Mouse (Mus musculus): ENCODE data around the gene Spx. TPM values are rescaled to one million over a fixed set of nuclear protein-coding genes. Genes with fewer than 3 reads are reported as not detected.

Spx gene
- total RNA-seq (2021), result under 1 TPM; 0.20 to 0.36 TPM
- long read RNA-seq, experiment 1, result 0 reads
- long read RNA-seq, experiment 2, result 0 reads

DNA sequence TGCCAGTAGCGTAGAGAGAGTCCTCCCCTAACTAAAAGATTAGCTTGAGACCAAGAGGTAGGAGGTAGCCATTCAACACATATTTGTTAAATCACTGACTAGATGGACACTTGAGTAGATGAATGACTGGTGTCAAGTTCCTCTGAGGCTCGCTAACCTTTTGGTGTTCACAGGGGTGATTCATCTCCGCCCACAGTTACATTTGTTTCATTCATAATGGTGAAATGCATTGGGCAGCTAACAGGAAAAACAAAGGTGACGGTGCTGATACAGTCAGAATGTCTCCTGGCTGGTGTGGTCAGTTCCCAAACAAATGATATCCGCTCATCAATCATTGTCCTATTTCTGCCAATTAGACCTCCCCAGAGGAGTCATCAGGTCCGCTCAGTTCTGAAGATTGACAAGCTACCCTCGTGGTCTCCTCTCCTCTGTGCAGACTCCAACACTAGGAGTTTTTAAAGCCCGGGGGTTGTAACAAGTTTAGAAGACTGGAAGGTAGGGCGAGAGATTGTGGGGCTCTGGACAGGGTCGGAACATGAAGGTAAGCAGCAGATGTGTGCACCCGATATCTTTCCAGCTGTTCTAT, at the start of gene Spx:
TSS of gene Spx (plus strand) at position 536 of the 586 bp plus-strand sequence.
- DNase-seq (ENCODE audit: low spot score in 2 of 2), result no peak

DNA sequence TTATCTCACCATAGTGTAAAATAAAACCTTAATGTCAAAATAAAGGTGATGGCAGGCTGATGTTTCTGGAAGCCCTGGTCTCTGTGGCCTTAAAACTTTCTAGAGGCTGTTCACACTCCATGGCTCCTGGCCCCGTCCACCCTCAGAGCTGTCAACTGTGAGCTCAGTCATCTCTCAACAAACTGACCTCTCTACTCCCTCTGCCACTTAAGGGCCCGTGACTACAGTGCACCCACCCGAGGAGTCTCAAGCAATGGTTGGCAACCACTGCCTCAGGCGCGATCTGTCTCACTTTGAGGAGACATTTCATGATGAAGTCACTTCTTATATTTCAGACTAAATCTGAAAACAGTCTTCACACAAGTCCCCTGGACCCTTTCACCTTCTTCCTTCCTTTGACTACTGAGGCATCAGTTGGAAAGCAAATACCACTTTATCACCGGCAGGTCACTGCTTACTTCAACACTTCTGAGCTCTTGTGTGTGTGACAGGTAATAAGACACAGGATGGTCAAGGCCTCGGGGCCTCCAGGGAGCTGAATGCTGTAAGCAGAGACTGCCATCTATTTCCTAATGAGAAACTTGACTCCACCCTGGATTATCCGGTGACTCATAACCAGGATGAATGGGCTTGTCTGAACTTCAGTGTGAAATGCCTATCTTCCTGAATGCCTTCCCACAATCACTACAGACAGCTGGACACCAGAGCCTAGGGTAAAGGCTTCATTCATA, 47.3 kb upstream of the Spx start:
- no peak for DNase-seq (ENCODE audit: low spot score in 2 of 2)

DNA sequence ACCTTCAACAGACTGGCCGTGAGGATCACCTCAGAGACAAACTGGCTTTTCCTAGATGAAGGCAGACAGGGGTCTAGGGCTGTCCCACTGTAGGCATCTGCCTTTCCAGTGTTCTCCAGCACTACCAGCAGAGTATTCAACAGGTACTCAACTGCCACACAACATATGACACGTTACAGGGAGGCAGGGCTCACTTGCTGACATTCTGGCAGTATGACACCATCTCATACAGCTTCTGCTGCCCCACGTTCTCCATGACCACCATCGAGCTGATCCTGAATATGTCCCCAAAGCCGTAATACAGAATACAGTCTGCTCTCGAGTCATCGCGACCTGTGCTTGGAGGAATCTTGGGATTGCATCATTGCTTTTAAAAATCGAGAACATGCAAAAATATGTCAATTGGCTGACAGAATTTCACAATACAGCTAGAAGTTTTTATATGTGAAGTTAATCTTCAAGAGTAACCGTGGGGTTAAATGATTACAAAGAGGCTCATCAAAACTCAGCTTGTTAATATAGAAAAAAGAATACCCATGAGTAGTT, 46.7 kb upstream of the Spx start:
- DNase-seq (ENCODE audit: low spot score in 2 of 2), result no peak

DNA sequence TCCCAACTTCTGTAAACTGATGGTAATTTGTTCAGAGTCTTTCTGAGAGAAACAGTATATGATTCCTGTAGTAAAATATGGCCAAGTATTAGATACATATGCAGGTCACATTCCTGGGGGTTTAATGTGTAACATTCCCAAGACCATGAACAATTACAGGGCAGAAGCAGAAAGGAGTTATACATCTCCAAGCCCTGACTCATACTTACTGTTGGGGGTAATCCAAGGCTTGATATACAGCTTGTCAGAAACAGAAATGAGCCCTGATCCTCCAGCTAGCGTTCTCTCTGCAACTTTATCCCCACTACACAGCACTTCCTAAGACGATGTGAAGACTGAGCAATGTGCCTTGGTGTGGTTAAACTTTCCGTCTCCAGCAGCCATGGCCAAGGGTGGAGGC, 45.7 kb upstream of the Spx start:
- DNase-seq (ENCODE audit: low spot score in 2 of 2), result no peak

DNA sequence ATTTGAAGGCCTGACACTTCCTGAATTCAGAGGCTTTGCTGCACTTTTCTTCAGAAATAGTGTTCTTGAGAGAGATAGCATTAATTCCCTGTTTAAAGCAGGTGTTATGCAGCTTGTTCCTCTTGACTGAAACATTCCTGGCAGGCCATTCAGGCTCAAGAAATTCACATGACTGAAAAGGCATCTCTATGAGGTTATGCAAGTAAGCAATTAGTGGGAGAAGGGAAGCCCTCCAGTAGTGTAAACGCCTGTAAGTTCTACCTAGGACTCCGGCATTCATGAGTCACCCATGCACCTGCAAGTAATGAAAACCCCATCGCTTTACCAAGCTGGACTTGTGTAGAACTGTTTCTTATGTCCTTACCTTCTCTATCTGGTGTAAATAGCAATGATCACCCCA, 43.7 kb upstream of the Spx start:
- DNase-seq (ENCODE audit: low spot score in 2 of 2), result no peak

DNA sequence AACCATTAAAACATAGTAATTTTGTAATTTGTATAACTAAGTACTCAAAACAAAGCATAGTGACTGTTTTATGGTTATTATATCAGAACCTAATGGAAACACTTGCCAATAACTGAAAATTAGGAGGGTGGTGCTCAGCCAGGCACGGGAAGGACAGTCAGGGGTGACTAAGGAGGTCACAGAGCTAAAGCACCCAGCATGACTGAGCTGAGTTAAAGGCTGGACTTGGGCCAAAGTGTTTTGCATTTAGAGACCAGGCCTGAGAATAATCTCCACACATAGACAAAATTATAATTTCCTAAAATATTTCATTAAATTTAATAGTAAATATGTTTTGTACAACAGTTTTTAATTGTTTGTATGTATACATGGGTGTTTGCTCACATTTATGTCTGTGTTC, 36.2 kb upstream of the Spx start:
- DNase-seq (ENCODE audit: low spot score in 2 of 2), result no peak

DNA sequence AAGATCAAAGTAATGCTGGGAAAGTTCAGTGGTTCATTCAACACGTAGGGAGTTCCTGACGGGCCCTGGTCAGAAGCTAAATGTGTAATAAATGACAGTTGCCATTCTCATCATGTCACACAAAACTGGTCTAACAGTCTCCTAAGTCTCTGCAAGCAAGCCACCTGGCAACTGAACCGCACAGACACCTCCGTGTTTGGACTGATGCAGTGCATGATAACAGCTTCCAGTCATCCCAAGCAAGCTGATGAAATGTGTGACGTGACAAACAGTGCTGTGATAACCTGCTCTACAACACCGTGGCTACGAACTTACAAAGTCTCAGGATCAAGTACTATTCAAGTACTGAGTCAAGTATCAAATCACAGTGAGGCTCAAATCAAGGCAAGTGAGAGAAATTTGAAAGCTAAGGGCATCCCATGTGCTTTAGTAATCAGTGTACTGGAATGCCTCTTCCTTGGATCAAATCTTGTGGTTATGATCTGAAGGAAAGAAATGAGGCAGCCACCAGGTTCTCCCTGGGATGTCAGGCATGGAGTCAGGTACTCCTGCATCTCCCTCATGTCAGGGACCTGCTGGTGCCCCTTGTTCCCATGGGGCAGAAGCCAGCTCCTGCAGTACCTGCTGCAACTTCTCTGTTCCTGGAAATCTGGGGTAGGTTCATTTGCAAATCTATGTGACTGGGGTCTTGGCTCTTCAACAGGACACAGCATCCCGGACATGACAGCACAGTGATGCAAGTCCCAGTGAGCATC, 34.5 kb upstream of the Spx start:
- DNase-seq (ENCODE audit: low spot score in 2 of 2), result no peak

DNA sequence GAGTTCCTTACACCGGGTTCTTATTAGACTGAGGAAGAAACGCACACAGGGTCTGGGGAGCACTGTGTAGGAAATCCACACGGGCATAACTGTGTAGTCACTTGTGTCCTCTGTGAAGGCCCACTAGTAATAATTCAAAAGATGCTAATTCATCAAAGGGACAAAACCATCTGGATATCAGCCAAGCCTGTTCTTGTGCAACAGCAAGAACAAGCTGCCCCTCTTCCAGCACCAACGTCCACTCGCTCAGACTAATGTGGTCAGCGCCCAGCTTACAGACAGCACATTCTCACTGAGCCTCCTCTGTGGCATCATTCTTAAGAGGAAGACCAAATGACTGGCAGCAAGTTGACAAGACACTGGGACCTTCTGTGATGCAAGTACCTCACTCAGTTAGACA, 33.3 kb upstream of the Spx start:
- DNase-seq (ENCODE audit: low spot score in 2 of 2), result no peak

DNA sequence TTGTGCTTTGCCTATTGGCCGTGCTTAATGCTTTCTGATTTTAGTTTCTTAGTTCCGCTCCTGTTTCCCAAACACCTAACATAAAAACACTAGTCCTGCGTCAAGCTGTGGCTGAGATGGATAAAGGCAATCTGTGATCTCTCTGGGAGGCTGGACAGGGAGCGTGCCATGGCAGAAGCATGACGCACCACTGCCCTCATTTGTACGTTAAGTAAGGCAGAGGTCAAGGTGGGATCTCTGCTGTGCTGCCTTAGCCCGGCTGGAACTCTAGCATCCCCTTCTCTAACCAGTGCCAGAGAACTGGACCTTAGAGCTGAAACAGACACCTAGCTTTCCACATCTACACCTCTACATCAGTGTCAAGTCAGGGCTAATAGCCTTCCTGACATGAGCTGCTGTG, 31.6 kb upstream of the Spx start:
- no peak for DNase-seq (ENCODE audit: low spot score in 2 of 2)

DNA sequence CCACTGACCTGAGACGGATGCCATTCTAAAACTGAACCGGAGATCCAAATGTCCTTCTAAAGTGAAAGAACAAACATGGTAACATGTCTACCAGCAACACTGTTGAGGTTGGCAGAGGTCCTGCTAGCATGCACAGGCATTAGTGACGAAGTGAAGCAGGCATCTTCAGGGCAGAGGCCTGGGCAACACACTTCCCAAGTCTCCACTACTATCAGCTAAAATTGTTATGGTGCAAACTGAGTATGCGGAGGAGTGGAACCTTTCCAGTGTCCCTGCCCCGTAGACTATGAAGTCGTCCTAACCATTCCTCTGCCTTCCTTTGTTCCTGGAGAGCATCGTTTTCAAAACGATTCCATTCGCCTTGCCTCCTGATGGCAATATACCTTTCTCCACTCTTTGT, 28.7 kb upstream of the Spx start:
- DNase-seq (ENCODE audit: low spot score in 2 of 2), result no peak

DNA sequence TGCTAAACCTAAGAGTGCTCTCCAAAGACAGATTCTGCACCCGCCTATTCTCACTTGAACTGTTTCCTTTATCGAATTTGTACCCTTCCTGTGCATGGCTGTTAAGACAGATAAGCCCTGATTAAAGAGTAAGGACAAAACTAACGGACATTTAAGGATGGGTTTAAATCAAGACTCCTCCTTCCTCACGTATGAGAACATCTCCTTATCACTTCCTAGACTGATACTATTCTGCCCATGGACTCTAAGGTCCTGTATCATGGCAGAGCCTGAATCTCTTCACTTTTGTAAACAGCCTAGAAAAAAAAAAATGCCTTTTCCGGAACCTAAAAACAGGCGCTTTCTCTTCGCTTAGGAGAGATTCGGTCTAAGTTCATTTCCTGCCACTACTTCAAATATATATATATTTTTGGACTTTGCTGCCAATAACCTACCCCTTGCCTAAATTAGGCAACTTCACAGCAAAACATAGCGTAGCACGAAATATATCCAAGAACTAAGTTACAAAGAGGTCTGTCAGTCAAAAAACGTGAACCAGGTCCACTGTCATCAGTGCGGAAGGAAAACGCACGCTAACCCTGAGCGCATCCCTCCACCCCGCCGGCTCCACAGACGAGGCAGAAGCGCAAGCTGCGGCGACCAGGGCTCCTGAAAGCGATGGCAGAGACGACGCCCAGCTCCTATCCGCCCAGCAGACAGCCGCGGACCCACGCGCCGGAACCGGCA, 26.8 kb upstream of the Spx start:
- DNase-seq (ENCODE audit: low spot score in 2 of 2), result no peak

DNA sequence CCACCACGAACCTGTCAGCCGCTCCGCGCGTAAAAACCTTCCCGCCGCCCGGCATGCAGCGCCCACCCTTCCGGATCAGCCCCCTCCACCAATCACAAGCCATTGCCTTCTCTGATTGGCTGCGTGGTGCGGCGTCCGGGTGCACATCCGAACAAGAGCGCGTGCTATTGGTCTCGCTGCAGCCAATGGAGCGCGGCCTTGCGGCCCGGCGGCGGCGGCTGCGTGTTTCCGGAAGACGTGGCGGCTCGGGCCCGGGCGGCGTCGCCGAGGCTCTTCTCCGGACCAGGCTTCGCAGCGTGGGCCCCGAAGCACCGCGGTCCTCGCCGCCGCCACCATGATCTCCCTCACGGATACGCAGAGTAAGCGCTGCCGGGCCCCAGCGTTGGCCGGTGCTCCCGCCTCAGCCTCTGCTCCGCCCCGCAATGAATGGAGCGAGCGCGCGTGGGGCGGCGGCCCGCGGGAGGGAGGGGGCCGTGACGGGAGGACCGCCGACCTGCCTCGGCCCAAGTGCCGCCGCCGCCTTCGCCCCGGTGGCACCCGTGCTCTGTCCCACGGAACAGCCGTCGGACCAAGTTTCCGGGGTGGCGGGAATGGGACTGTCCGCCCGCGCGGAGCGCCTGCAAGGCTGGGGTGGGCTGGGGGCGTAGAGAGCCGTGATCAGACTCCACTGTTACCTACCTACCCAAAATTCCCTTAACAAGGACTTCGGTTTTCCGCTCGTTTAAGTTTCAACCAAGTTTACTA, 26.1 kb upstream of the Spx start, which contains the start of the genes Recql and Golt1b:
TSS of gene Recql (minus strand) at position 77 of the 744 bp plus-strand sequence.
TSS of gene Golt1b (plus strand) at position 211 of the 744 bp plus-strand sequence.
- peak; percentile 95 to 98 for DNase-seq (ENCODE audit: low spot score in 2 of 2)

DNA sequence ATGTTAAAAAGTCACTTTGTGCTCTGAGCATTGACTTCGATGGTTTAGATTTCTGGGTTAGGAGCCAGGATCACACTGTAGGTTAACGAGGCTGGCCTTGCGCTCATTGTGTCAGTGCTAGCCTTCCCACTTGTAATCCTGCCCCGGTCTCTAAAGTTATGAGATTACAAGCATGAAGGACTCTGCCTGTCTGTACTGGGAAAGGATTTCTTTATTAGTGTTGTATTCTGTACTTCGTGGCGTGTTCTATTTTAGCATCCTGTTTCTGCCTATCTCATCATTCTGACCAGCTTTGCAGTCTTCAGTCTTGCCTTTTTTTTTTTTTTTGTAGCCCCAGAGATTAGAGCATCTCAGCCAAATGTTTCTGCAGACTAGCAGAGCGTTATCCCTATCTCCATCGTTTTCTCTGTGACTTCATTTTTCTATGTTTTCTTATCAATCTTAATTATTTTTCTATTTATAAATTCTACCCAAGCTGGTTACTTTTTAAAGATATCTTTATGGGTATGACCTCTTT, 25.4 kb upstream of the Spx start:
- DNase-seq (ENCODE audit: low spot score in 2 of 2), result no peak

DNA sequence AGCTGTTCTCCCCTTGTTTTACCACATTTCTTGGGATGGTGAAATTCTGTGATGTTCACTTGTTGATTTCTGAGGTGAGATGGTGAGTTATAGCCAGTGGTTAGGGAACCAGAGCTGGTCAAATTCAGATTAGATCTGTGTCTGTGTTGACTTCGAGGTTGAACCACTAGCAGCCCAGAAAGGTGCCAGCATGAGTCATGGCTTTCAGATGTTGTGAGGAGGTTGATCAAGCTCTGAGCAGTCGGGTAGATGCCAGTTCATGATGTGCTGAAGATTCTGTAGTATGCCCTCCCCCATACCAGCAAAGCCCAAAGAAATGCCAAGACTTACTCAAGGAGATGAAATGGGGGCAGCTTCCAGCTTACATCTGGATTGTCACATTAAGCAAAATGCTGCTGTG, 24.1 kb upstream of the Spx start:
- no peak for DNase-seq (ENCODE audit: low spot score in 2 of 2)

DNA sequence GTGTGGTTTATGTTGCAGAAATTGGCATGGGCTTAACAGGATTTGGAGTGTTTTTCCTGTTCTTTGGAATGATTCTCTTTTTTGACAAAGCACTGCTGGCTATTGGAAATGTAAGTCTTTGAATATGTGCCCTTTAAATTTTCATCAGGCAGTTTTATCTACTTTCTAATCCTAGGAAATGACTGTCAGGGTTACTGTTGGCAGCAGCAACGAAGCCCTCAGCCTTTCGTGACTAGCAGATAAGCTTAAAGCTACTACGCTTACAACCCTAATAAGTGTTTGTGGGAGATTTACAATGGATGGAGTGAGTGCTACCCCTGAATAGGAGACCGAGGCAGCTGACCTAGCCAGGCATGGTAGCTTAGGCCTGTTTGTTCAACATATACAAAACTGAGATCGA, 20.9 kb upstream of the Spx start:
- no peak for DNase-seq (ENCODE audit: low spot score in 2 of 2)

DNA sequence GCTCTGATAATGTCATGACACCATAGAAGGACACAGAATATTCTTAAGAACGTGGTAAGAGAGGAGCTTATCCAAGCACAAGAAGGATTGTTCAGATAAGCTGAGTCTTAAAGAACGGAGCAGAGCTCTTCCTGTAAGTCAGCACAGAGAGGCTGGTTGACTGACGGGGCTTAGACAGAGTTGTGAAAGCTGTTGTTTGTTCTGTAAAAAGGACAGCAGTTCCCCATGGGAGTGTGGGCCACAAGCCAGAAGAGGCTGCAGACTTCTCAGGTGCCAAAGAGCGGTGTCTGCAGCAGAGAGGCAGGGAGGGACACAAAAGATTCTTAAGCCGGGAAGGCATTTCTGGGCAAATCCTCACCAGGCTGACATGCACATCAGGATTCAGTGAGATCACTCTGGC, 18.6 kb upstream of the Spx start:
- DNase-seq (ENCODE audit: low spot score in 2 of 2), result no peak

DNA sequence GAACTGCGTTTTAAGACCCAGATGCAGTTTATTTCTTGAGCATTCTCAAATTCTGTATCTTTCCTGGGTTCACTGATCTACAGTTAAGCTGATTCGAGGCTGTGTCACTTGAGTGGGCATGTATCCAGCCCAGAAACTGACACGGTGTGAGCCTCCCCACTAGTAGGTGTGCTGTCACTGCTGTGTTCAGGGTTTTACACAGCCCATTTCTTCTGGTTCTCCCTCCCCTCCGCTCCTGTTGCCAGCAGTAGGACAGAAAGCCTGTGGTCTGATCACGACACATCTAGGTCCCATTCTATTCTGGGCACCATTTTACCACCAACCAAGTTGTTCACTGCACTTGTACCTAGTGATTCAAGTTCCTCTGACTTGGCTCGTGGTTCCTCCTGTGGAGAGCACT, 17.5 kb upstream of the Spx start:
- no peak for DNase-seq (ENCODE audit: low spot score in 2 of 2)

DNA sequence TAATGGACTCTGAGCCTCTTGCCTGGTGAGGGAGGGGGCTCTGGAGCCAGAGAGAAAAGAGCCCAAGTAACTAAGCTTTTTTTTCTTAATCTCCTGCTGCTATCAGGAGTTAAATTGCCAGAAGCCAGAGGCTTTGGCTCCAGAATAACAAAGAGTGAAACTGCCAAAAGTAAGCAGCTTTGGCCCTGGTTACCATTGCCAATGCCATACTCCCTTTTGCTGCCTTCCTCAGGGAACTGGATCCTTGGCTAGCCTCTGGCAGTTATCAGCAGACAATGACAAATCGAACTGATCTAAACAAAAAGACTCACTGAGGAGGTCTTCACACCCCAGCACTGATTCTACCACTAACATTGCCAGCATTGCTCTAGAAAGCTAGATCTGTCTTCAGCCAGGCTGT, 2.1 kb upstream of the Spx start:
- DNase-seq (ENCODE audit: low spot score in 2 of 2), result no peak

DNA sequence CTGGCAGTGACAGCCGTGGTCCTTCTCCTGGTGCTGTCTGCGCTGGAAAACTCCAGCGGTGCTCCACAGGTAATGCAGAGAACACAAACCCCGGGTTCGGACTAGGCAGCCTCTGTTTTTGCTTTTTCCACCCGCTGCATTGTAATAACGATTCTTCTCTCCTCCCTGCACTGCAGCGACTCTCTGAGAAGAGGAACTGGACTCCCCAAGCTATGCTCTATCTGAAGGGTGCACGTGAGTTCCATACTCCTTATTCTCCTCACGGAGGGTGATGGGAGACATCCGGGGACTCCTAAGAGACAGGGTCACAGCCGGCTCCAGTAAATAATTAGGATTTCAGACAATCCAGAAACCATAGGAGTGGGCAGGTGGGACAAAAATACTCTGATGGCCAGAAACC, 604 bp downstream of the Spx start:
- DNase-seq (ENCODE audit: low spot score in 2 of 2), result no peak

DNA sequence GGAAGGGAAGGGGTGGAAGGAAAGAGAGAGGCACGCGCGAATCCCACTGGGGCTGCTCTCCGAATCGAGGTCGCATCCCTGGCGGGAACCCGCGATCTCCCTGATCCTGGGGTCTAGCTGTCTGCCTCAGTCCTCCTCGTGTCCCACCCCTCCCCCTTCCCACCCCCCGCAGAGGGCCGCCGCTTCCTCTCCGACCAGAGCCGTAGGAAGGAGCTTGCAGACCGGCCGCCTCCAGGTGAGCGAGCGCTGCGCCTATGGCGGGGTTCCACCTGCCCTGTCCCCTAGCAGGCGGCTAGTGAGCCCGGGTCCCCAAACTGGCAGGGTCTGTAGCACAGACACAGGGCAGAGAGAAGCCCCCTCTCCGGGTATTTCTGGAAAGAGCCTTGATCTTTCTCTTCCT, 1.4 kb downstream of the Spx start:
- DNase-seq (ENCODE audit: low spot score in 2 of 2), result no peak

Data from adrenal gland, postnatal 4 days (tissue).